Mouse (Mus musculus): Measurements from ENCODE around the gene Cog5. TPM values are rescaled to one million over a fixed set of nuclear protein-coding genes. Genes with fewer than 3 reads are reported as not detected.

Gene Cog5
- polyA plus RNA-seq, 1 experiment = 7.3 TPM

GRCm38 (mm10) chr12:31976544-31976943, 321.9 kb downstream of the Cog5 start:
- H3K27me3 ChIP-seq (ENCODE audit: control insufficient read depth, insufficient read depth, low read length) = no peaks in the 10 kb centered on the region
- no peaks in the 10 kb centered on the region for H3K36me3 ChIP-seq (ENCODE audit: control insufficient read depth, insufficient read depth, low read length)
- TF ChIP-seq POLR2A (IDR thresholded peaks at IDR 0.05; ENCODE audit: low read depth, low read length) (no peak), CTCF (IDR thresholded peaks at IDR 0.05; ENCODE audit: extremely low read depth, insufficient read length, insufficient replicate concordance, low read depth, low read length) (peak; percentile 46; the same call in 1 of the 2 replicates)
- H3K4me3 ChIP-seq (ENCODE audit: low read depth, low read length) = no peak overlapping the region
- no peak overlapping the region for H3K27ac ChIP-seq (ENCODE audit: insufficient read depth, low read depth, low read length)
- WGBS = 40% methylated on average over 7 of the region's 7 CpGs
- H3K4me1 ChIP-seq (ENCODE audit: control insufficient read depth, insufficient read depth, insufficient read length, low read length) = peaks cover 2% of the 10 kb centered on the region; the same call in 1 of the 2 replicates

DNA sequence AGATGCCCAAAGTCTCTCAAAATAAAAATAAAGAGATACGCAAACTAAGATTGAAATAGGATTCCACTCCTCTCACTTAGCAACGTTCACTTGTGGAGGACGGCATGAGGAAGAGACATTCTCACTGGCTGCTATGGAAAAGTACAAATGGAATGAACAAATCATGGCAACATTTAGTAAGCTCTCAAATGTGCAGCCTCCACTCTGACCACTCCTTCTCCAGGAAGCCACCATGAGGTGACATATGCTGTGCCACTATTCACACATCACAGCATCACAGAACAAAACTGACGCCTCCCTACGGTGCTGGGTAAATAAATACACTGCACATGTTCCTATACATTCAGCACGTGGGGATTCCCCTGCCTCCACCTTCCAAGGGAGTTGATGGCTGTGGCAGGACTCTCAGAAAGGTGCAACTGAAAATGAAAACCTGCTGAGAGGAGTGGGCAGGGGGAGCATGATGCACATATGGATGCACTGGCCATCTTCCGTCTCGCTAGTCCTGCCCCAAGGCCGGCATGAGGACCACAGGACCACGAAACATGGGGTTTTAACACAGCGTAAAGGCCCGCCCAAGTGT, 323.0 kb downstream of the Cog5 start:
- Histone ChIP-seq H3K4me1 (ENCODE audit: control insufficient read depth, insufficient read depth, insufficient read length, low read length) (peaks cover 2% of the 10 kb centered on the region; the same call in 1 of the 2 replicates), H3K4me3 (ENCODE audit: low read depth, low read length) (no peak overlapping the region), H3K36me3 (ENCODE audit: control insufficient read depth, insufficient read depth, low read length) (no peaks in the 10 kb centered on the region), H3K27ac (ENCODE audit: insufficient read depth, low read depth, low read length) (no peak overlapping the region), H3K27me3 (ENCODE audit: control insufficient read depth, insufficient read depth, low read length) (no peaks in the 10 kb centered on the region)
- WGBS = 71% methylated on average over 12 of the region's 12 CpGs
- TF ChIP-seq POLR2A (IDR thresholded peaks at IDR 0.05; ENCODE audit: low read depth, low read length) = no peak
- no peak for TF ChIP-seq CTCF (IDR thresholded peaks at IDR 0.05; ENCODE audit: extremely low read depth, insufficient read length, insufficient replicate concordance, low read depth, low read length)

DNA sequence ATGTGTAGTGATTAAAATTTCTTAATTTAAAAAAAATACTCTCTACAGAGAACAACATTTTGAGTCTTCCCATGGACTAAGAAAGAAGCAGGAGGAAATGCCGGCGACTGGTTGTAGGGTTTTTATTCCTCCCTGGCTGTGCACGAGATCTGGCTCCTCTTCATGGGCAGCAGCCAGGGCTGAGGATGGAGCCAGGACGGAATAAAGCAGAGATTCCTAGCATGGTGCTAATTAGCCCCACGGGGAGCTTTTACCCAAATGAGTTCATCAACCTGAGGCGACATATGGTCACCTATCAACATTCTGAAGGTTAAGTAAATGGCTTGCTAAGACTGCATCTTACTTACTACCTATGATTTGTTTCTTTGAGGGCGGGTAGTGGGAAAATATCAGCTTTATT, 328.6 kb downstream of the Cog5 start:
- no peak overlapping the region for H3K4me3 ChIP-seq (ENCODE audit: low read depth, low read length)
- H3K4me1 ChIP-seq (ENCODE audit: control insufficient read depth, insufficient read depth, insufficient read length, low read length) = no peaks in the 10 kb centered on the region
- H3K36me3 ChIP-seq (ENCODE audit: control insufficient read depth, insufficient read depth, low read length) = no peaks in the 10 kb centered on the region
- 79% methylated on average over 7 of the region's 7 CpGs for WGBS
- H3K27me3 ChIP-seq (ENCODE audit: control insufficient read depth, insufficient read depth, low read length) = no peaks in the 10 kb centered on the region
- no peak overlapping the region for H3K27ac ChIP-seq (ENCODE audit: insufficient read depth, low read depth, low read length)
- no peak for TF ChIP-seq POLR2A (IDR thresholded peaks at IDR 0.05; ENCODE audit: low read depth, low read length)
- TF ChIP-seq CTCF (IDR thresholded peaks at IDR 0.05; ENCODE audit: extremely low read depth, insufficient read length, insufficient replicate concordance, low read depth, low read length) = no peak

GRCm38 (mm10) chr12:31983769-31984168, 329.1 kb downstream of the Cog5 start:
- Histone ChIP-seq H3K27ac (ENCODE audit: insufficient read depth, low read depth, low read length) (no peak overlapping the region), H3K27me3 (ENCODE audit: control insufficient read depth, insufficient read depth, low read length) (no peaks in the 10 kb centered on the region), H3K4me3 (ENCODE audit: low read depth, low read length) (no peak overlapping the region), H3K36me3 (ENCODE audit: control insufficient read depth, insufficient read depth, low read length) (no peaks in the 10 kb centered on the region), H3K4me1 (ENCODE audit: control insufficient read depth, insufficient read depth, insufficient read length, low read length) (no peaks in the 10 kb centered on the region)
- TF ChIP-seq POLR2A (IDR thresholded peaks at IDR 0.05; ENCODE audit: low read depth, low read length) (no peak), CTCF (IDR thresholded peaks at IDR 0.05; ENCODE audit: extremely low read depth, insufficient read length, insufficient replicate concordance, low read depth, low read length) (no peak)
- 81% methylated on average over 6 of the region's 6 CpGs for WGBS

DNA sequence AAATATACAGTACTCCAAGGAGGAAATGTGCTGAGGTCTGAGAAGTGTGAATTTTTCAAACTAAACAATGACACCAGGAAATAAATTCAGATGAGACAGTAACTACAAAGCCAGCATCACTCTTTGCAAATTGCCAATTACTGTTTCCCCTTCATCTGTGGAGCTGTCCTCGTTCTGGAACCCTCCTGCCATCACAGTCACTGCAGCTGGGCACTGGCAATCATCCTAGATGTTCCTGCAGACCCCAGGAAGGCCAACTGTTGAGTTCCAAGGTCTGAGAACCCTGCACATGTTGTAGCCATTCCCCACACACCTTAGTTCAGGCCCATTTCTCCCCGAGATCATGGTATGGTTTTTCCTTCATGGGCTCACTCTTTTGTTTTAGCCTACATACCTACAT, 329.5 kb downstream of the Cog5 start:
- TF ChIP-seq POLR2A (IDR thresholded peaks at IDR 0.05; ENCODE audit: low read depth, low read length) (no peak), CTCF (IDR thresholded peaks at IDR 0.05; ENCODE audit: extremely low read depth, insufficient read length, insufficient replicate concordance, low read depth, low read length) (no peak)
- WGBS = 68% methylated on average over 2 of the region's 2 CpGs
- H3K27me3 ChIP-seq (ENCODE audit: control insufficient read depth, insufficient read depth, low read length) = no peaks in the 10 kb centered on the region
- no peaks in the 10 kb centered on the region for H3K36me3 ChIP-seq (ENCODE audit: control insufficient read depth, insufficient read depth, low read length)
- no peaks in the 10 kb centered on the region; the same call in 1 of the 2 replicates for H3K4me1 ChIP-seq (ENCODE audit: control insufficient read depth, insufficient read depth, insufficient read length, low read length)
- no peak overlapping the region for H3K27ac ChIP-seq (ENCODE audit: insufficient read depth, low read depth, low read length)
- H3K4me3 ChIP-seq (ENCODE audit: low read depth, low read length) = no peak overlapping the region

GRCm38 (mm10) chr12:31984664-31985063, 330.0 kb downstream of the Cog5 start:
- whole genome bisulfite sequencing = 71% methylated on average over 12 of the region's 12 CpGs
- no peak overlapping the region for H3K27ac ChIP-seq (ENCODE audit: insufficient read depth, low read depth, low read length)
- H3K36me3 ChIP-seq (ENCODE audit: control insufficient read depth, insufficient read depth, low read length) = no peaks in the 10 kb centered on the region
- H3K4me1 ChIP-seq (ENCODE audit: control insufficient read depth, insufficient read depth, insufficient read length, low read length) = no peaks in the 10 kb centered on the region; the same call in 1 of the 2 replicates
- TF ChIP-seq CTCF (IDR thresholded peaks at IDR 0.05; ENCODE audit: extremely low read depth, insufficient read length, insufficient replicate concordance, low read depth, low read length) (no peak), POLR2A (IDR thresholded peaks at IDR 0.05; ENCODE audit: low read depth, low read length) (no peak)
- H3K27me3 ChIP-seq (ENCODE audit: control insufficient read depth, insufficient read depth, low read length) = no peaks in the 10 kb centered on the region
- no peak overlapping the region for H3K4me3 ChIP-seq (ENCODE audit: low read depth, low read length)

DNA sequence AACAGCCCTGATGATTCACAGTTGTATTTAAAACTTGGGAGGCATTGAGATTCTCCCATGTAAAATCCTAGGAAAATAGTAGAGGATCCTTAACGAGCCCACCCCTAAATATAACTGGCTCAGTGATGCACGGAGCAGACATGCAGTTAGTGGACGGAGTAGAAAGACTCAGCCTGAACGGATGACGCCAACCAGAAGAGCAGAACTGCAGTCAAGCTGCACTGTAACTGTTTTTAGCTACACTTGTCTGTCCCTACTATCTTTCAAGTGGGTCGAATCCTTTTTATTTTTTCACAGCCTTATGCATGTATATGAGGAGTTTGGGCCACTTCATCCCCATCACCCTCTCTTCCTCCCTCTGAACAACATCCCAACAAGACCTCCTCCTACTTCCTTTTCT, 331.1 kb downstream of the Cog5 start:
- H3K4me3 ChIP-seq (ENCODE audit: low read depth, low read length) = no peak overlapping the region
- H3K27me3 ChIP-seq (ENCODE audit: control insufficient read depth, insufficient read depth, low read length) = no peaks in the 10 kb centered on the region
- H3K36me3 ChIP-seq (ENCODE audit: control insufficient read depth, insufficient read depth, low read length) = no peaks in the 10 kb centered on the region
- no peak overlapping the region for H3K27ac ChIP-seq (ENCODE audit: insufficient read depth, low read depth, low read length)
- WGBS = 92% methylated on average over 6 of the region's 6 CpGs
- TF ChIP-seq POLR2A (IDR thresholded peaks at IDR 0.05; ENCODE audit: low read depth, low read length) (no peak), CTCF (IDR thresholded peaks at IDR 0.05; ENCODE audit: extremely low read depth, insufficient read length, insufficient replicate concordance, low read depth, low read length) (no peak)
- peaks cover 3% of the 10 kb centered on the region for H3K4me1 ChIP-seq (ENCODE audit: control insufficient read depth, insufficient read depth, insufficient read length, low read length)

All from small intestine, adult 2 months (tissue).